Mouse (Mus musculus): ENCODE measurements around the gene Me1.

DNA sequence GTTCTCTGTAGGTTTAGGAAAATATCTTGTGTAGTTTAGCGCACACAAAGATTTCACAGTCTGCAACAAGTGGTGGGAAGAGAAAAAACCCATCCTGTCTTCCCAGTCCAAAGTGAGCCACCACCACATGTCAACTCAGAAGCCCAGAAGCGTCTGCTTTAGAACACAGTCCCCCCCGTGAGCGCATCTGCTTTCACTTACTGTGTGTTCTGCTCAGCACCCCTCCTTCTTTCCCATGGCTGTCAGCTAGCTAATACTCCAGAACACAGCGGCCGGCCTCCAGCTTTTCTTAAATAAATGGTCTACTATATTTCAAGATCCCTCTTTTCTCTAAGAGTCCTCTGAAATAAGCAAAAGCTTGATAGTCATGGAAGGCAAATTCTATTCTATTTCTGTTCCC, 66.4 kb downstream of the Me1 start:
- no peak for TF ChIP-seq EP300 (optimal IDR thresholded peaks at IDR 0.05)
- no peak for TF ChIP-seq CTCF (IDR thresholded peaks at IDR 0.05; ENCODE audit: low read depth)

Data from stomach, postnatal 0 days (tissue).